14 mouse cellular contexts compared by ENCODE assay signal in the genomic region with DNA sequence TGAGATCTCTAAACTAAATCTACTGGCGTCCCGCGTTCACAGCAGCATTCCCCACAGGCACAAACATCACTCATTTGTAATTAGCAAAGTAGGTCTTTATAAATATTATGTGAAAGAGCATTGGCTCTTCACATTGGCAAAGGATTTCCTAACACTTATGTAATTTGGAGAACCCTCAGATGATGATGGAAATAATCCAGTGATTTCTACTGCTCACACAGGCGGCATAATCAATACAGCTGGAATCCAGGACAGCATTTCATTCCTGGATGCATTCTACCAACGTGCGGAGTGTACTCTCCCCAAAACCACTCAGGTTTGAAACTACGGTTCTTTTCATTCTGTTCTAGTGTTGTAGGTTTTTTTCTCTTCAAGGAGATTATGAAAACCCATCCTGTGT.
"Had no signal": no experiment of that assay in that cellular context is flagged by ENCODE, and none has a peak within 500 bp of the region (broad histone marks: within the 10 kb centered on the region; RNA-seq: fewer than 3 reads in every experiment).

No protein-coding gene starts in this region.

- H3K9ac ChIP-seq: neural tube, embryonic 13.5 days; neural tube, embryonic 15.5 days; stomach, embryonic 15.5 days had no signal

- DNase-seq: retina, postnatal 1 day; right cerebral cortex, postnatal 14 days; right cerebral cortex, postnatal 4 days; spleen, adult 18-20 months; thymus, adult 18-20 months; thymus, adult 2 months; thymus, postnatal 14 days; thymus, postnatal 25 days; thymus, postnatal 36 days; thymus, postnatal 4 days had no signal

- H3K4me2 ChIP-seq: neural tube, embryonic 13.5 days; neural tube, embryonic 15.5 days; stomach, embryonic 15.5 days had no signal

- H3K9me3 ChIP-seq: neural tube, embryonic 13.5 days; neural tube, embryonic 15.5 days; stomach, embryonic 15.5 days had no signal

- H3K4me1 ChIP-seq: neural tube, embryonic 15.5 days; stomach, embryonic 15.5 days had no signal

- H3K27me3 ChIP-seq: neural tube, embryonic 13.5 days; stomach, embryonic 15.5 days had no signal

- H3K27ac ChIP-seq: neural tube, embryonic 13.5 days; neural tube, embryonic 15.5 days; stomach, embryonic 15.5 days; stomach, postnatal 0 days had no signal

- H3K4me3 ChIP-seq: neural tube, embryonic 13.5 days; neural tube, embryonic 15.5 days; stomach, embryonic 15.5 days had no signal

- H3K36me3 ChIP-seq: neural tube, embryonic 13.5 days; neural tube, embryonic 15.5 days; stomach, embryonic 15.5 days had no signal
